Mouse (Mus musculus) A20 (cell line): ENCODE data around the gene Trim62.

ENCODE experiments used
- DNase-seq: peaks from one replicate; pipeline ENCODE4 v3.0.0-alpha.2; 2011; ENCODE audit warnings: low read depth, low spot score

Trim62 gene

DNA sequence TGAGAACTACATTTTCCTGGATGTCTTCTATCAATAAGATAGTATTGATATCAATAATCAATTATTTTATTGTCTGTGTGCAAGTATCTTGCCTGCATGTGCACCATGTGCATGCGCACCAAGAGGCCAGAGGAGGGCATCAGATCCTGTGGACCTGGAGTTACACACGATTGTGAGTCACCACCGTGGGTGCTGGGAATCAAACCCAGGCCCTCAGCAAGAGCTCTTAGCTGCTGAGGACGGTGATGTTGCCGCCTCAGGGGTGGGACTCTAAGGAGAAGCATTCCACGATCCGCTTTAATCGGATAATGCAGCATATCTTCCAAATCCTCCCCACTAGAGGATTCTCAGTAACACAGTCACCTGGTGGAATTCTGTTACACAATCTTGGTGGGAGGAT lies 2.2 kb downstream of the Trim62 start:
- DNase-seq = no peak

DNA sequence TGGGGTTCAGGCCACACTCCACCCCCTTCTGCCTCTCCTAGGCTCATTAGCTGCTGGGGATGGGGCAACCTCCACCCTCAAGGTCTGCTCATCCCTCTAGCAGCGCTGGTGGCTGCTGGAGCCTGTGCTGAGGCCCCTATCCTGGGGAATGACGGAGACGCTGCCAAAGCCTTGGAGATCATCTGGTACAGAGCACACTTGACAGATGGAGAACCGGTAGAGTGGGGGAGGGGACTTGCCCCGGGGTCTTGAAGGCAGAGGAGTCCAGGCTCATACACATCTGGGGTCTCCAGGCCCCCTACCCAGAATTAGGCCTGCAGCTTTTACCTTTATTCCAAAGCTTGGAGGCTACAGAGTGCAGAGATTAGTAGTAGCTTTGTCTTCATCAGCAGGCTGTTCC lies 3.2 kb downstream of the Trim62 start:
- DNase-seq = no peak

DNA sequence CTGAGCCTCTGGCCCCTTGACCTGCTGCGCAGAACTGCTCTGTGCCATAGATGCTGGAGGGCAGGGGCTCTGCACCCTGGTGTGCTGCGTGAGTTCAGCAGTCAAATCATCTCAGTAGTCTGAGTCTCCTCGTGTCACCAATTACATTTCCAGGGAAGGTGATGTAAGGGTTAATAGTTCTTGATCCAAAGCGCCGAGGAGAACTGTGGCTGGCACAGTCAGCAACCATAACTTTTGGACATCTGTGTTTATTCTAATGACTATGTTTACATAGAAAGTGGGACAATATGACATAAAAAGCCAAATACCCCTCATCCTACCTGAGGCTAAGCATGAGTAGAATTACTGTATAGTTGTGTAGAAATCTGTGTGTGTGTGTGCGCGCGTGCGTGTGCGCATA lies 3.6 kb downstream of the Trim62 start:
- no peak for DNase-seq

DNA sequence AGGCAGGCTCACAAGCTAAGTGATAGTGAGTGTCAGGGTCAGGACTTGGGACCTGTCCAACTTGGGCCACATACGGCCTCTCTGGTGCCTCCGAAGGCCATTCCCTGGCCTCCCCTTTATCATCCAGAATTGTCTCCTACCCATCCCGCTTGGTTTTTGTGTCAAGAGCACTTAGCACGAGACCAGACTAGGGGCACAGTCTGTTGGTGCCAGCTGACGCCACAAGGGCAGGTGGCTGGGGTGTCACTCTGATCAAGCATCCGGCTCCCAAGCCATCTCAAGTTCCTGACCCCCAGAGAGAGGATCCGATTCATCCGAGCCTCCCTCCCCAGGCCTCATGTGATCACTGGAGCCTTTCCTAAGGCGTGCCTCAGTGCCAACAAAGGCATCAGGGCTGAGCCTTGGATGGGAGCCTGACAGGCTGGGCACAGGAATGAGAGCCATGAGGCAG lies 4.3 kb downstream of the Trim62 start:
- DNase-seq = no peak

DNA sequence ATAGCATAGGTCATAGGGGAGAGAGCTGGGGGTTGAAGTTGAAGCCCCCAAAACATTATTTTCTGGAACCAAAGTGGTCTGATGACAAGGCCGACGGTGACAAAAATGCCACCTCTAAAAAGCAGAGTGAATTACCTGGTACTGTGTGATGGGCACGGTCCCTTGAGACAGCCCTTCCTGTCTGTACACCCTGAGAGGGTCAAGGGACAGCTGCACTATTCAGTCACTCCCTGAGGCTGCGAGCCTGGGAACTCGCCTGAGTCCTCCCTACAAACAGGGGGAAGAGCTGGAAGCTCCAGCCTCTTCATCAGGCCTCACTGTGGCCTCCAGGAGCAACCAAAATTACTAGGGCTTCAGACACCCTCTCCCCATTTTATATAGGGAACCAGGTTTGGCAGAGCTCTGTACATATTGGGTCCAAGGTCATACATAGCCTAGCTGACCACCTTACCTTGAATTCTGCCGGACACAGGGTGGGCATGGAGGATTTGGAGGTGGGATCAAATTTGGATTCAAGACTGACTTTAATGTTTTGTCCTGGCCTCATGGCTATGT lies 5.1 kb downstream of the Trim62 start:
- DNase-seq = no peak

DNA sequence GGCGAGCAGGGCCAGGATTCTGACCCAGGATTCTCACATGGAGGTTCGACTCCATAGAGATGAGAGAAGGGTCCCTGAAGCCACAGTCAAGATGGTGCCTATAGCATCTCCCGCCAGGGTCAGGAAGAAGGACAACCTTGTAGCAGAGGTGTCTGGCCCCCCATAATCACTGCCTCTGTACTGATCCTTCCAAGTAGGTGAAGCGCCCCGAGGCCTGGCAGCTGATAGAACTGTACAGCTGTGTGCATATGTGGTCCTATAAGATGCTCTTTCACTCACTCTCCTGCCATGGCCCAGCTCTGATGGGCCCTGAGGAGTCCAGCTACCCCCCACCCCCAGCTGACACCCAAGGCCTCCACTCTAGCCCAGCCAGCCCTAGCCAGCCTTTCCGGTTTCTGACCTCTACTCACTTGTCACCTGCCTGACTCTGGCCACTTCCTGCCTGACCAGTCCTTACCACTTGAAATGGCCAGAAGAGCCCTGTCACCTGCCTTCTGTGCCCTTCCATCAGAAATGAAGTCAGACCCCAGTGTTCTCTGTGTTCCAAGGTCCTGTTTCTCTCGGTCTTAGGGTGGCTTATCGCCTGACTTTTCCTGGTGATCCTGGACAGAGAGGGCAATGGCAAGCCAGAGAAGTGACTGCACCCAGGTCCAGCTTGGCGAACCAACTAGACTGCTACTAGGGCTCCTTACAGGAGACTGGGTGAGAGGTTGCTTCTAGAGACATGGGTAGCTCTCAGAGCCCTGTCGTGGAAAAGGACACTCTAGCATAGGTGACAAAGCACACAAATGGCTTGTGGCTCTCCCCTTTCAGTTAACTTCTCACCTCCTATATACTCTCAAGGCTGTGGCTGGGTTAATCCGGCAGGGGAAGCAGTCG lies 6.6 kb downstream of the Trim62 start:
- DNase-seq = no peak

DNA sequence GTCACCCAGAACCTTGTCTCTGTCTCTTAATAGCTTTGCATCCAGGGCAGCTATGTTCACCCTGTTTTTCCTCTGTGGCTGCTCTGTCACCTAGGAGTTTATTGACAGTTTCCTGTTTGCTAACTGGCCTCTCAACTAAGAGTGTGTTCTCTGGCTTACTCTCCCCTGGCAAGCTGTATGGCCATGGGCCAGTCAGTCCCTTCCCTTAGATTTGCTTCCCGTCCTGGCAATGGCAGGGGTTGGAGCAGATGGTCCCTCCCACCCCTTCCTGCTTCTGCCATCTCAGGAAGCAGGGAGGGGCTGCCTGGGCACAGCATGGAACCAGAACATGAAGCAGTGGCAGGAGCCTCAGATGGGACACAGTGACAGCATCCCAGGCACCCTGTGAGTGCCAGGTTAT lies 7.8 kb downstream of the Trim62 start:
- DNase-seq = no peak

DNA sequence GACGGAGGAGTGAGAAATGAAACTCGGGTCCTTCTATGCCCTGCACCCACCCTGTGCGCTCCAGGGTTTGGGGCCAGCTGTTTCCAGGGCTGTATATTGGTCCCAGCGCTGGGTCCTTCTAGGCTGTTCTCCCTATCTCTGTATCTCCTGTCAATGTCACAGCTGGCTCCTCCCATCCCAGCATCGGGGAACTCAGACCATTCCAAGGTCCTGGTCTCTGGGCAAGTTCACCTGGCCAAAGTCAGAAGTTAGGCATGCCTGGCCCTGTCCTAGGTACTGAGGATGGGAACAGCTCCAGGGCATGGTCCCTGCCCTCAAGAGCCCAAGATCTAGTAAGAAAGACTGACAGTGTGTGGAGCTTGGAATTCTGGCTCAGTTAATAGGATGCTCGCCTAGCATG lies 8.4 kb downstream of the Trim62 start:
- no peak for DNase-seq

DNA sequence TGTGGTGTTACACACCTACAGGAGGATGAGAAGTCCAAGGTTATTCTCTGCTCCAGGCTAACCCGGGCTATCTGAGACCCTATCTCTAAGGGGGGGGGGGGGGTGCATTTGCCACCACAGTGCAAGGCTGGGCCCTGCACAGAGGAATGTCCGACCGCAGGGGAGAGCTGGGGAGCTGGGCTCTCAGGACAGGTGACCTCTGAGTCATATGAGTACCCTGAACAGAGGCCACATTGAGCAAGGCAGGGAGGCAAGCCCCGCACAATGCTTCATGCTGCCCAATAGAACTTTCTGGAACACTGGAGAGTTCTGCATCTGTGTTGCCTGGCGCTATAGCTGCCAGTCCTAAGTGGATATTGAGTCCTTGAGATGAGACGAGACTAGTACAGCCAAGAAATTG lies 8.8 kb downstream of the Trim62 start:
- no peak for DNase-seq

DNA sequence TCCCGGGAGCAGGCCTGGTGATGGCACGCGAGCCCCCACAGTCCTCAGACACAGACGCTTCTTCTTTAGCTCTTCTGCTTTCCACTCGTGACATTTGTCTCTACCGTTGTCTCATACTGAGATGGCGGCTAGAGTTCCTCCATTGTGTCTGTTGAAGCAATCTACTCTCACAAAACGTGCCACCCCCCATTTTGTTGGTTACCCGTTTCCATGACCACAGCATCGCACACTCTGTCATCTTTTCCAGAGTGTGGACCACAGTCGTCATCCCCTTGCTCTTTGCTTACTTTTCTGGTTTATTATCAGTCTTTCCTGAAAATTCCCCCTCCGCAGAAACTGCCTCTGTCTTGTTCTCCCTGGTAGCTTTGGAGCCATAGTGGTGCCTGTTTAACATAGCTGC lies 10.7 kb downstream of the Trim62 start:
- no peak for DNase-seq

DNA sequence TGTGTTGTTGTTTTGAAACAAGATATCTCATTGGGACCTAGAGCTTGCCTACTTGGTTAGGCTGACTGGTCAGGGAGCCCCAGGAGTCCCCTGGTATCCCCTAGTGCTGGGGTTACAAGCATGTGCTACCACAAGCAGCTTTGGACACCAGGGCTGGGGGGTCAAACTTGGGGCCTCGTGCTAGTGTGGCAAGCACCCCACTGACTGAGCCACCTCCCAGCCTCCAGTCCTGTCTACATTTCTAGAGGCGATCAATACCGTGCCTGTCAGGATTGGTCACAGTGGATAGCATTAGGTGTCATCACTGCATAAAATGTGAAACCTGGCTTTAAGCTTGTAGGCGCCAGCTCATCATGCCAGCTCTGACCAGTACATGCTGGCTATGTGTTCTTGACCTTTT lies 12.5 kb downstream of the Trim62 start:
- DNase-seq = no peak

DNA sequence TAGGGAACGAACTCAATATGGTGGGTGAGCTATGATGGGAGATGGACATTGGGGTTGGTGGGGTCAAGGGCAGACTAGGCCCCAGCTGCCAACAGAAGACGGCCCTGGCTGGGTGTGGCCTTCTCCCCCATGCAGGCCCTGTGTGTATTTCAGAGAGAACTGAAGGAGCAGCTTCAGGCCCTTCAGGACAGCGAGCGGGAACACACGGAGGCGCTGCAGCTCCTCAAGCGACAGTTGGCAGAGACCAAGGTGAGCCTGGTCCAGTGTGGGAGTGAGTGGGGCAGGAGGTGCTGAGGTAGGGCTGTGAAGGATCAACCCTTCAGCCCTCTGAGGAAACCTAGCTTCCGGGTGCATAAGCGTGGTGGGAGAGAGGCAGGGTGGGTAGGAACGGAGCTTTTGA lies 13.3 kb downstream of the Trim62 start:
- DNase-seq = no peak

DNA sequence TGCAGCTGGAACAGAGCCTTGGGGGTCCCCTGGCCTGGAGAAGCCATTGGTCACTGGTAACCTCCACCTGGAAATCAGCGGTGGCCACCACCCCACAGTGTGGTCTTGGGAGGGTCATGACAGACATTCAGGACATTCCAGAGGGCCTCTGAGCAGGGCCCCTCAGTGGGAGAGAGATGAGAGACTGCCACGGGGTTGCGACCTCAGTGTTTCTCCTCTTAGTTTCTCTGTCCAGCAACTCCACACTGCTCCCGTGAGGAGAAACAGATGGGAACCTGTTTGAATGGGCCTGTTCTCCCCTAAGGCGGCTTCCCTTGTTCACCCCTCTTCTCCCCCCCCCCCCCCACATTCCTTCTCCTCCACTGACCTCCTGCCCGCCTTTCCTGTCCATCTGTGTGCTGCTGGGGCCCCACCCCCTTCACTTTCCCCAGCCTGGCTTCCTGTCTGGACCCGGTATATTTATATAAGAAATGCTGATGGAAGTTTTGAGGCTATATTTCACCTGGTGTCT lies 14.6 kb downstream of the Trim62 start:
- no peak for DNase-seq

DNA sequence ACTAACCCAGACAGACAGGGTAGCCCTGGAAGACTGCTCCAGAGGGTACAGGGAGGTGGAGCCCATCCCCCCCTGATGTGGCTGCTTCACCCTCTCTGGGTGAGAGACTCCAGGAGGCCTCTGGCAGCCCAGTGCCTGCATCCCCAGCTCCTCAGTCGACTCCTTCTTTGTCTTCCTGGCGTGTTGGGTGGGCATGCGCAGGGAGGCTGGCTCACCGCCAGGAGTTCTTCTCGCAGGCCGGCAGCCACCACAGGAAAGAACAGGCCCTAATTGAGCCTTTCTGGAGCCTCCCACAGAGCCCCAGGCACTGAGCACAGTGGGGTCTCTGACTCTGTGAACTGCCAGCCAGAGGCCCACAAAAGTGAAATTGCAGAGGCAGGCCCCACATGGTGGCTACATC lies 16.0 kb downstream of the Trim62 start:
- DNase-seq = no peak

DNA sequence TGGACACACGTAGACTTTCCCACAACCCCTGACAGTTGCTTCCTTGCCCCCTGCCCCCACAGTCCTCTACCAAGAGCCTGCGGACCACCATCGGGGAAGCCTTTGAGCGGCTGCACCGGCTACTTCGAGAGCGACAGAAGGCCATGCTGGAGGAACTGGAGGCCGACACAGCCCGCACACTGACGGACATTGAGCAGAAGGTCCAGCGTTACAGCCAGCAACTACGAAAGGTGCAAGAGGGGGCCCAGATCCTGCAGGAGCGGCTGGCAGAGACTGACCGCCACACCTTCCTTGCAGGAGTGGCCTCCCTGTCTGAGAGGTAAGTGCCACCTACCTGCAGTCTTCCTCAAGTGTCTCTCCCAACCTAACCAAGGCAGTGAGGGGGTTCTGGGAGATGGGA lies 17.1 kb downstream of the Trim62 start:
- no peak for DNase-seq

DNA sequence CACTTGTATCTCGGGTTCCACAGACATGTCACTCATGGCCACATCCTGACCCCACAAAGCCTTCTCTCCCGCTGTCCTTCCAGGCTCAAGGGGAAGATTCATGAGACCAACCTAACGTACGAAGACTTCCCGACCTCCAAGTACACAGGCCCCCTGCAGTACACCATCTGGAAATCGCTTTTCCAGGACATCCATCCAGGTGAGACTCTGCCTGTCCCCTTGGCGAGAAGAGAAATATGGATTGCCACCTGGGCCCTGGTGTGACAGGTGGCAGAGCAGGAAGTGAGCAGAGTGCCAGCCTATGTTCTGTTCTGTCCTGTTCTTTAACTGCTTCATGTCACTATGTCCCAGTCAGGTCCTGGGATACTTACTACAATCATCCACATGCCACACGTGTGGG lies 19.0 kb downstream of the Trim62 start:
- DNase-seq = no peak

DNA sequence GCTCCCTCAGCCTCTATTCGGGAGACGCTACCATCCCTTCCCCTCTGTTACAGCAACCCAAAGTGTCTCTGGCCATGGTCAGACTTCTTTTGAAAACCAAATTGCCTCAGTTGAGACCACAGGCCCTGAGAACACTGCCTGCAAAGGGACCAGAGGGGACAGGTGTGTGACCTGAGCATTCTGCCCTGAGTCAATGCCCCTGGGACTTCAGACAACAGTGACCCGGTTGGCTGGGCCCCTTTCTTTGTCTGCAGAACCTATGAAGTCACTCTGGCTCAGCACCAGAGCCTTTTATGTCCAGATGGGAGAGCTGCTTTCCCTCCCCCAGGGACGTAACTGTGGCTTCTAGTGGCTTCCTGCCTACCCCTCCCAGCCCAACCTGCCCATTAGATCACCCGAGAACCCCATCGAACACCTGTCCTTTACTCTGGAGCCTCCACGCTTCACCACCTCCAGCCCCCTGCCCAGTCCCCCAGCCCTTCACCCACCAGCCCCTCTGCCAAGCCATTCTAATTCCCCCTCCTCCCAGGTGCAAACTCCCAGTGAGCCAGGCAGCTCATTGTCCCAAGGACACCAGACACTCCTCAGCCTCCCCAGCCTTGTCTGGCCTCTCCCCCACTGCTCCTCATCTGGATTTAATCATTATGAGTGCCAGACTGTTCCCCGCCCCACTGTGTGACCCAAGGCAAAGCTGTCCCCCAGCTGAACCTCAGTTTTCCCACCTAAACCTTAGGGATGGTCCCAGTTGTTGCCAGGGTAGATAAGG lies 20.8 kb downstream of the Trim62 start:
- no peak for DNase-seq

DNA sequence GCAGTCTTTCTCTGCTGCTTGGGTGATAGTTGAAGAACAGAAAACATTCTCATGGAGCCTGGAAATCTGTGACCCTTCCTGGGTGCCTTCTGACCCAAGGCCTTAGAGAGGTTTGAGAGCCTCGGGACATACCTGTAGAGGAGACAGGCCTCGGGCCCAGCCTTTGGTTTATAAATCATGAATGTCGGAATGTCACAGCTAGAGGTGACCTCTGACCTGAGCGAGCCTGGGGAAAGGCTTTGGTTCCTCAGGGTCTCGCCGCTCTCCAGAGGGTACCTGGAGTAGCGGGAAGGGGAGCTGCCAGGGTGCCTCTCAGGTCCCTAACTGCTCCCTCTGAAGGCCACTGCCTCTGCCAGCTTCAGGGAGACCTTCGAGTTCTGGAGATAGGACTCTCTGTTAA lies 21.9 kb downstream of the Trim62 start:
- no peak for DNase-seq

DNA sequence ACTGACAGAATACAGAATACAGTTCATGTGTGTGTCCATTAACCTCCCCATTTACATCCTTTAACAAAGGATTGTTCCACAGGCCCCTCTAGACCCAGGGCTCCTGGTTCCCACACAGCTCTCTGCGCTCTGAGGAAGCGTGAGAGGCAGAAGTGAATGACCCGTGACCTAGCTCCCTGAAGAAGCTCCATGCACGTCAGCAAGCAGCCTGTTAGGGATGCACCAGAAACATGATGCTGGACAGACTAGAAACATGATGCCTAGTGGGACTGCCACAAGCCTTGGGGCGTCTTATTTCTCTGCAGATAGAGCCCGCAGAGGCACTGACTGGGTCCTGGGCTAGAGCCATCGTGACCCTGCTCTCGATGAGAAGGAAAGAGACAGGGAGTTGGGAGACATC lies 23.4 kb downstream of the Trim62 start:
- DNase-seq = no peak

DNA sequence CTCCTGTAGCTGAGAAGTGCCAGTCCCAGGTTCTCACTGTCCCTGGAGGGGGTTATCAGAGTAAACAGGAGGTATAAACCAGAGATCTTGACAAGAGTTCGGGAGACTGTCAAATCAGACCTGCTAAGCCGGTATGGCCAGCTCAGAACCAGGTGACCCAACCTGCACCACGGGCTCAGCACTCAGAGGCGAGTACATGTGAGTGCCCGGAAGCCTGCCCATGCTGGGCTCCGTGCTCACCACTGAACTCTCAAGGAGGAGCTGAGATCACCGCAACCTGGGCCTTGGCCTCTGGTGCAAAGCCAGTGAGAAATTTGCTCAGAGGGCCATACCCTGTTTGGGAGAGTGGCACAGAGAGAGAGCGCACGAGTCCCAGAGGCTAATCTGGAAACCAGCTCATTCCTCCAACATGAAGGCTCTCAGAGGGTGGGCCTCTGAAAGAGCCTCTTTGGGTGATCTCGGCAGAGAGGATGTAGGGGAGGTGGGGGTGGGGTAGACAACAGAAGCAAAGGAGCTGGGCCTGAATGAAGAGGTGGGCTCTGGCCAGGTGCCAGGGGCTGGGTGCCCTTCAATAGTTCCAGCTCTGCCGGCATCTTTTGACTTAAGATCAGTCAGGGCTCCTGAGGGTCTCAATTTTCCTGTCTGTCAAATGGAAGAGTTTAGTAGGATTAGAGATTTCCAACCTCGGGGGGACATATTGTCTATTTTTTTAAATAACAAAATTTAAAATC lies 24.0 kb downstream of the Trim62 start:
- no peak for DNase-seq

DNA sequence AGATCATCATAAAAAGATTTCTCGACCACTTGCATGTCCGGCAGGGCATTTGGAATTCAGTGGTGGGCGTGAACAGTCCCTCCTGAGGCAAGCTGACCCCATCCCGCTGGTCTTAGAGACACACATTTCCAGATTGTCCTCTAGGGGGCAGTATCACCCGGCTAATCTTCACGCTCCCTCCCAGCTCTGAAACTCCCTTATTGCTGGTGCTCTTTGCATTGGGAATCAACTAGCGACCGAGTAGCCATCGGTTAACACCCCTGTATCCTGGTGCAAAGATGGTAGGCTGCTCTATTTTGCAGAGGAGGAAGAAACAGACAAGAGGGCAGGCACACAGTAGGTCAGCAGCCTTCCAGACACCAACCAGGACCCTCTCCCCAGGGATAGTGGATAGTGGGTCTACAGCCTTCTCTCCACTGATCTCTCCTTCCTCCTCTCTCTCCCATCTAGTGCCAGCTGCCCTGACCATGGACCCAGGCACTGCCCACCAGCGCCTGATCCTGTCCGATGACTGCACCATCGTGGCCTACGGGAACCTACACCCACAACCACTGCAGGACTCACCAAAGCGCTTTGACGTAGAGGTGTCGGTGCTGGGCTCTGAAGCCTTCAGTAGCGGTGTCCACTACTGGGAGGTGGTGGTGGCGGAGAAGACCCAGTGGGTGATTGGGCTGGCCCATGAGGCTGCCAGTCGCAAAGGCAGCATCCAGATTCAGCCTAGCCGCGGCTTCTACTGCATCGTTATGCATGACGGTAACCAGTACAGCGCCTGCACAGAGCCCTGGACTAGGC lies 25.4 kb downstream of the Trim62 start:
- peak; percentile 54 for DNase-seq
